Mouse (Mus musculus) right cerebral cortex, postnatal 10 days (tissue): ENCODE measurements around the gene C130026I21Rik.
A peak's percentile ranks its signal among the peaks of the same experiment; 100 is the strongest.
"Not testable (repeated sequence)": the region's sequence is repeated elsewhere in the genome, so short reads cannot be mapped to it uniquely, and the experiment has no call there.

Source experiments
- DNase-seq, 2 experiments: peaks; one replicate each; pipeline ENCODE4 v3.0.0; 2021; ENCODE audit warnings: low spot score in 2 of 2

The C130026I21Rik gene

GRCm38 (mm10) chr1:85121841-85122240 is 148.5 kb downstream of the C130026I21Rik start:
- not testable (repeated sequence) for DNase-seq

GRCm38 (mm10) chr1:85118341-85118740 is 152.0 kb downstream of the C130026I21Rik start:
- DNase-seq: not testable (repeated sequence)

- not testable (repeated sequence) for DNase-seq
Measured at GRCm38 (mm10) chr1:85117537-85117936, 152.8 kb downstream of the C130026I21Rik start.

- peak; percentile 33 to 45 for DNase-seq
Measured at GRCm38 (mm10) chr1:85114666-85115402, 155.5 kb downstream of the C130026I21Rik start.

- DNase-seq: not testable (repeated sequence)
Measured at GRCm38 (mm10) chr1:85114078-85114477, 156.3 kb downstream of the C130026I21Rik start.

- DNase-seq: not testable (repeated sequence)
Measured at GRCm38 (mm10) chr1:85112889-85113288, 157.5 kb downstream of the C130026I21Rik start.

- not testable (repeated sequence) for DNase-seq
Measured at GRCm38 (mm10) chr1:85112266-85112665, 158.1 kb downstream of the C130026I21Rik start.

GRCm38 (mm10) chr1:85111572-85111971 is 158.8 kb downstream of the C130026I21Rik start:
- DNase-seq: peak in 1 of 2 experiments; percentile 20

- not testable (repeated sequence) for DNase-seq
Measured at GRCm38 (mm10) chr1:85110876-85111275, 159.5 kb downstream of the C130026I21Rik start.

- DNase-seq: not testable (repeated sequence)
Measured at GRCm38 (mm10) chr1:85109753-85110152, 160.6 kb downstream of the C130026I21Rik start, which contains the start of gene A530032D15Rik. TSS of gene A530032D15Rik (minus strand) at chr1:85109853.

GRCm38 (mm10) chr1:85106013-85106412 is 164.4 kb downstream of the C130026I21Rik start:
- DNase-seq: not testable (repeated sequence)

- not testable (repeated sequence) for DNase-seq
Measured at GRCm38 (mm10) chr1:85105336-85105735, 165.0 kb downstream of the C130026I21Rik start.

GRCm38 (mm10) chr1:85101754-85102153 is 168.6 kb downstream of the C130026I21Rik start:
- not testable (repeated sequence) for DNase-seq

- not testable (repeated sequence) for DNase-seq
Measured at GRCm38 (mm10) chr1:85099864-85100263, 170.5 kb downstream of the C130026I21Rik start, which contains the start of gene Gm10553. TSS of gene Gm10553 (plus strand) at chr1:85100164.

GRCm38 (mm10) chr1:85099081-85099480 is 171.3 kb downstream of the C130026I21Rik start:
- not testable (repeated sequence) for DNase-seq

GRCm38 (mm10) chr1:85093011-85093572 is 177.3 kb downstream of the C130026I21Rik start:
- not testable (repeated sequence) for DNase-seq

GRCm38 (mm10) chr1:85092169-85092568 is 178.2 kb downstream of the C130026I21Rik start:
- DNase-seq: not testable (repeated sequence)

GRCm38 (mm10) chr1:85086211-85086610 is 184.2 kb downstream of the C130026I21Rik start:
- DNase-seq: not testable (repeated sequence)

GRCm38 (mm10) chr1:85084803-85085202 is 185.6 kb downstream of the C130026I21Rik start:
- not testable (repeated sequence) for DNase-seq

GRCm38 (mm10) chr1:85073099-85073498 is 197.3 kb downstream of the C130026I21Rik start:
- not testable (repeated sequence) for DNase-seq

- DNase-seq: not testable (repeated sequence)
Measured at GRCm38 (mm10) chr1:85071690-85072089, 198.7 kb downstream of the C130026I21Rik start.

- not testable (repeated sequence) for DNase-seq
Measured at GRCm38 (mm10) chr1:85035801-85036200, 234.6 kb downstream of the C130026I21Rik start.

- DNase-seq: not testable (repeated sequence)
Measured at GRCm38 (mm10) chr1:85034394-85034793, 236.0 kb downstream of the C130026I21Rik start.
